Mouse (Mus musculus): ENCODE measurements around the gene Ccdc81. TPM values are rescaled to one million over a fixed set of nuclear protein-coding genes. Genes with fewer than 3 reads are reported as not detected.
A peak's percentile ranks its signal among the peaks of the same experiment; 100 is the strongest.

Ccdc81 gene
- polyA plus RNA-seq, 1 experiment from 2014 or later: 0.39 TPM

DNA sequence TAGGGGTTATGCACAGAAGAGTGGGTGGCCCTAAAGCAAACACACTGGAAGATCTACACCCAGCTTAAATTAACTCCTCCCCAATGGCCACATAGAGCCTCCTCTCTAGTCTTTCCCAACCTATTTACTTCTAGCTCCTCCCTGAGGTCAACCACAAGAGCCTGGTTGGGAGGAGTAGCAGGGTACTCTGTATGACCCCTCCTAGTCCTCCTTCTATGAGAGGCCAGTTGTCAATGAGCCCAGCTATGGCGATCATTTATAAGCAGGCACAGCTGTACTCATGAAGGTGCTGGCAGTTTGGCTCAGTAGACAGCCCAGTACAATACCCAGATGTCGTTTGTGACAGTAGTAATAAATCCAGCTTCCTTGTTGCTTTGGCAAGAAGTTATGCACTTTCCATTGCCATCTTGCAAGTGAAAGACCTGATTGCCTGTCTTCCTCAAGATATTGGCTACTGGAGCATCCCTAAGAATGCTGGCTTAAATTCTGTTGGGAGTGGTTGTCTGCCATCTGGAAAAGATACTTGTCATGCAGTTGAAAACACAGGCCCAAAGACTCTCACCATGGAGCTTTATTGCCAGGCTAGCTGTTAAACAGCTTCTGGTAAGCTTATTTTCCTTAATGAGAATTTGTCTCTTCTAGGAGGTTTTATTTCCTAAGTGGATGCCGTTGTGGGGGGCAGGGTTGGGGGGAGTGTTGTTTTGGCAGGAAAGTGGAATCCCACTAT lies 10.2 kb upstream of the Ccdc81 start:
- H3K4me3 ChIP-seq (replicated peaks; ENCODE audit: low read length): no peak overlapping the region
- ATAC-seq: peak; percentile 67
- 73% methylated on average over 3 of the region's 3 CpGs for WGBS
- no peak overlapping the region for H3K27ac ChIP-seq (ENCODE audit: low read length)
- H3K9ac ChIP-seq (replicated peaks; ENCODE audit: low read depth, low read length): no peak overlapping the region
- H3K4me1 ChIP-seq (replicated peaks; ENCODE audit: control insufficient read depth, insufficient read depth, low read length): no peaks in the 10 kb centered on the region; the same call in 1 of the 2 replicates
- H3K36me3 ChIP-seq (ENCODE audit: control insufficient read depth, insufficient read depth): peaks cover 4% of the 10 kb centered on the region; the same call in 1 of the 2 replicates
- no peaks in the 10 kb centered on the region for H3K9me3 ChIP-seq (ENCODE audit: control insufficient read depth, low read length)
- no peak overlapping the region for H3K4me2 ChIP-seq (ENCODE audit: low read length)
- H3K27me3 ChIP-seq (replicated peaks; ENCODE audit: control insufficient read depth, insufficient read depth, low read length): no peaks in the 10 kb centered on the region

DNA sequence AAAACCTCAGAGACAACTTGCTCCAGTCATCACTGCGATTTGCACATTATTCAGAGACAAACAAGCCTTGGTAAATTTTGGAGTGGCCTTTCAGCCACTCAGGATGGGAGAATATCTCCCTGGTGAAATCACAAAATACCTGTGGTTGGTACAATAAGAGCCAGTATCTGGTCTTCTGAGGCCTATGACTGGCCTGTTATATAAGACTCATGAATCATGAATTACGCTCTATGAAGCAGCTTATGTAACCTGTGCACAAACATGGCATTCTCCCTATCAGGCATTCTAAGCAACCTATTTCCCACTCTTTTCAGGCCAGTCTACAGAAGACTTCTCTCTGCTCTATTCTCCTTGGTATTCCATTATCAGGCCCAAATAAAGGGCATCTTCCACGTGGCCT lies 8.9 kb upstream of the Ccdc81 start:
- Histone ChIP-seq H3K4me2 (ENCODE audit: low read length) (no peak overlapping the region), H3K27me3 (replicated peaks; ENCODE audit: control insufficient read depth, insufficient read depth, low read length) (no peaks in the 10 kb centered on the region), H3K4me1 (replicated peaks; ENCODE audit: control insufficient read depth, insufficient read depth, low read length) (no peaks in the 10 kb centered on the region; the same call in 1 of the 2 replicates), H3K36me3 (ENCODE audit: control insufficient read depth, insufficient read depth) (peaks cover 4% of the 10 kb centered on the region; the same call in 1 of the 2 replicates), H3K9me3 (ENCODE audit: control insufficient read depth, low read length) (no peaks in the 10 kb centered on the region), H3K9ac (replicated peaks; ENCODE audit: low read depth, low read length) (no peak overlapping the region), H3K4me3 (replicated peaks; ENCODE audit: low read length) (no peak overlapping the region), H3K27ac (ENCODE audit: low read length) (no peak overlapping the region)
- WGBS: 93% methylated on average over 3 of the region's 3 CpGs
- ATAC-seq: no peak

DNA sequence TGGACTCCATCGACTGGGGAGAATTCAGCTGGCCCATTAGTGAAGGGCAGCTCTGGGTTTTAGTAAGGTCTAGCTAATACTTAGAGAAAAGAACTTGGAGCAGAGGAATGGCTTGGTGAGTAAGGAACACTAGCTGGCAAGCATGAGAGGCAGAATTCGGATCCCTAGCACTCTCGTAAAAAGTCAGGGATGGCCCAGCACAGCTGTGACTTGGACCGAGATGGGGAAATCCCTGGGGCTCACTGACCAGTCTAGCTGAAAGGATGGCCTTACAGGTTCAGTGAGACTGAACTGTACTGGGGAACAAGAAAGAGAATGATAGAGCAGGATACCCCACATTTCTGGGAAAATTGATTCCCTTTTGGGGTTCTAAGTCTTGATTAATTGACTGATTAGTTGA lies 6.3 kb upstream of the Ccdc81 start:
- no peak overlapping the region for H3K27ac ChIP-seq (ENCODE audit: low read length)
- no peaks in the 10 kb centered on the region for H3K9me3 ChIP-seq (ENCODE audit: control insufficient read depth, low read length)
- no peak overlapping the region for H3K9ac ChIP-seq (replicated peaks; ENCODE audit: low read depth, low read length)
- 85% methylated on average over 4 of the region's 4 CpGs for WGBS
- no peaks in the 10 kb centered on the region for H3K36me3 ChIP-seq (ENCODE audit: control insufficient read depth, insufficient read depth)
- no peaks in the 10 kb centered on the region for H3K27me3 ChIP-seq (replicated peaks; ENCODE audit: control insufficient read depth, insufficient read depth, low read length)
- no peak overlapping the region for H3K4me2 ChIP-seq (ENCODE audit: low read length)
- H3K4me1 ChIP-seq (replicated peaks; ENCODE audit: control insufficient read depth, insufficient read depth, low read length): no peaks in the 10 kb centered on the region; the same call in 1 of the 2 replicates
- H3K4me3 ChIP-seq (replicated peaks; ENCODE audit: low read length): no peak overlapping the region
- no peak for ATAC-seq

DNA sequence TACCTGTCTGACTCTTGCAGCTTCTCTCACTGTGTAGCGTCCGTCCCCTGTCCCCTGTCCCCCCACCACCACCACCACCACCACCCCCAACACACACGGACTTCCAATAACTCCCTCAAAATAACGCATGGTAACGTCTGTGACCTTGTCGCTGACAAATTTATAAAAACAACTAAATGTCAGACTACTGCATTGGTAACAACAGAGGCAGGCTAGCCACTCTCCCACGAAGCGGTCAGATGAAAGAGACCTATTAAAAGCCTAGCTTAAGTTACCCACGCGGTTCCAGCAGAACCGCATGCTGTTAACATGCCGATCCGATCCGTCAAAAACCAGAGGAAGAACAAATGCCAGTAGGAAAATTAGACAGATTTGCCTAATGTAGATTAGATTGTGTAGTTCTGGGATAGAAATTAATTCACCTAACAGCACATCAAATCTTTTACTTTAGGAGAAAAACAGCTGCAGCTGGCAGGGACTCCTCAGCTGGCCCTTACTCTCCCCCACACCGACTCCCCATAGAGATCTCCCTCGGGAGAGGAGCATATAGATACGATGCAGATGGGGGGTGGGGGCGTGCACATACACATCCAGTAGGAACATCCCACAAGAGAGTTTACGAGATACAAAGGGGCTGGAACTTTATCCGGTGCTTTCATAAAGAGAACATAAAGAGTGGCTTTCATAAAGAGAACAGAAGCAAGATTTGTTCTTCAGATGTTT lies 5.6 kb upstream of the Ccdc81 start:
- Histone ChIP-seq H3K9ac (replicated peaks; ENCODE audit: low read depth, low read length) (no peak overlapping the region), H3K27me3 (replicated peaks; ENCODE audit: control insufficient read depth, insufficient read depth, low read length) (no peaks in the 10 kb centered on the region), H3K4me2 (ENCODE audit: low read length) (no peak overlapping the region), H3K4me1 (replicated peaks; ENCODE audit: control insufficient read depth, insufficient read depth, low read length) (no peaks in the 10 kb centered on the region; the same call in 1 of the 2 replicates), H3K27ac (ENCODE audit: low read length) (no peak overlapping the region), H3K36me3 (ENCODE audit: control insufficient read depth, insufficient read depth) (no peaks in the 10 kb centered on the region), H3K9me3 (ENCODE audit: control insufficient read depth, low read length) (no peaks in the 10 kb centered on the region), H3K4me3 (replicated peaks; ENCODE audit: low read length) (no peak overlapping the region)
- 77% methylated on average over 20 of the region's 20 CpGs for WGBS
- ATAC-seq: no peak

DNA sequence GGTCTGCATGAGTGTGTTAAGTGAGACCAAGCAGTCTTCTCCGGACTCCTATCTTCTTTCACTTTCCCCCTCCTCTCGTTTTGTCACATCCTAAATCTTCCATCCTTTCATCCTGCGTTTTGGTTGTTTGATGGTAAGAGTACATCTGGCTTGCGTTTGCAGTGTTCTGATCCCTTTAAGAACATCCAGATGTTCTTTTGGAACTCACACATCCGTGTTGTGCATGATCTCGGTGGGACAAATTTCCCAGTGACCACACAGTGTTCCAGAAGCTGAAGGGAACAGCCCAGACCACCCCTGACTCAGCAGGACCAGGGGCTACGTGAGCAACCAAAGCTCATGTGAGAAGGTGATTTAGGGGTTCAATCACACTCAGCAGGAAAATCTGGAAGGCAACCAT lies 5.0 kb upstream of the Ccdc81 start:
- Histone ChIP-seq H3K36me3 (ENCODE audit: control insufficient read depth, insufficient read depth) (no peaks in the 10 kb centered on the region), H3K4me1 (replicated peaks; ENCODE audit: control insufficient read depth, insufficient read depth, low read length) (peaks cover 6% of the 10 kb centered on the region), H3K27ac (ENCODE audit: low read length) (no peak overlapping the region), H3K4me3 (replicated peaks; ENCODE audit: low read length) (no peak overlapping the region), H3K9me3 (ENCODE audit: control insufficient read depth, low read length) (no peaks in the 10 kb centered on the region), H3K9ac (replicated peaks; ENCODE audit: low read depth, low read length) (no peak overlapping the region), H3K27me3 (replicated peaks; ENCODE audit: control insufficient read depth, insufficient read depth, low read length) (no peaks in the 10 kb centered on the region), H3K4me2 (ENCODE audit: low read length) (no peak overlapping the region)
- no peak for ATAC-seq
- WGBS: 75% methylated on average over 7 of the region's 7 CpGs

DNA sequence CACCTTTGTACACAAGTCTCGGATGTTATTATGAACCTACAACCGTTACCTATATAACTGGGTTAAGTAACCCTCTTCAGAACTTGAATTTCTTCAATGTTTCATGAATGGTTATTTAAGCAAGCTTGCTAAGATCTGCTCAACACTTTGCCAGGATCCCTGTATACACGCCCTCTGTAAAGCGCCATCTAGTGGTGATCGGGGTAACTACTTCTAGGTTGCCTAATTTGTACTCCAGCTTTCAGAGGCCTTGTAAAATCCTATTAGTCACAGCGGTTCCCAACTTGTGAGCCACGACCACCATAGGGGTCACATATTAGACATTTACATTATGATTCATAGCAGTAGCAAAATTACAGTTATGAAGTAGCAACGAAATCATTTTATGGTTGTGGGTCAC lies 4.5 kb upstream of the Ccdc81 start:
- ATAC-seq: peak; percentile 51

DNA sequence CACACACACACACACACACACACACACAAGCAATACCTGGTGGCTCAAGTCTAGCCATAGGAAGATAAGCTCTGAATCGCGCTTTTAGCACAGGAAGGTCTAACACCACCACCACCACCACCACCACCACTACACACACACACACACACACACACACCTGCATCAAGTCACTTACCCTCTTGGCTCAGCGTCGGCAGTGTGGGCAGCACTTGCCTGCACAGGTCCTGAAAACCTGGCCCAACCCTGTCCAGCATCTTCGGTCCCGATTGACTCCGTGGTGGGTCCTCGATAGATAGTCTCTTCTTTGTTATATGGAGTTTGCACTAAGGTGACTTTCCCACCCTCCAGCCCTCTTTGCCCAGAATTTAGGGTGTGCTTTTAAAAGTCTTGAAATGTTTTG lies 422 bp downstream of the Ccdc81 start:
- WGBS: 81% methylated on average over 8 of the region's 8 CpGs
- Histone ChIP-seq H3K4me3 (replicated peaks; ENCODE audit: low read length) (no peak overlapping the region), H3K27ac (ENCODE audit: low read length) (no peak overlapping the region), H3K4me1 (replicated peaks; ENCODE audit: control insufficient read depth, insufficient read depth, low read length) (peaks cover 8% of the 10 kb centered on the region), H3K4me2 (ENCODE audit: low read length) (no peak overlapping the region; the same call in 1 of the 2 replicates), H3K9me3 (ENCODE audit: control insufficient read depth, low read length) (no peaks in the 10 kb centered on the region), H3K36me3 (ENCODE audit: control insufficient read depth, insufficient read depth) (no peaks in the 10 kb centered on the region), H3K9ac (replicated peaks; ENCODE audit: low read depth, low read length) (no peak overlapping the region), H3K27me3 (replicated peaks; ENCODE audit: control insufficient read depth, insufficient read depth, low read length) (no peaks in the 10 kb centered on the region)
- no peak for ATAC-seq

More for the DNA sequence above, 4.5 kb upstream of the Ccdc81 start:
- Histone ChIP-seq H3K9me3 (ENCODE audit: control insufficient read depth, low read length) (no peaks in the 10 kb centered on the region), H3K9ac (replicated peaks; ENCODE audit: low read depth, low read length) (no peak overlapping the region), H3K4me2 (ENCODE audit: low read length) (no peak overlapping the region), H3K4me3 (replicated peaks; ENCODE audit: low read length) (no peak overlapping the region), H3K4me1 (replicated peaks; ENCODE audit: control insufficient read depth, insufficient read depth, low read length) (peaks cover 8% of the 10 kb centered on the region), H3K27me3 (replicated peaks; ENCODE audit: control insufficient read depth, insufficient read depth, low read length) (no peaks in the 10 kb centered on the region), H3K36me3 (ENCODE audit: control insufficient read depth, insufficient read depth) (no peaks in the 10 kb centered on the region), H3K27ac (ENCODE audit: low read length) (no peak overlapping the region)
- 18% methylated on average over 8 of the region's 8 CpGs for WGBS

DNA sequence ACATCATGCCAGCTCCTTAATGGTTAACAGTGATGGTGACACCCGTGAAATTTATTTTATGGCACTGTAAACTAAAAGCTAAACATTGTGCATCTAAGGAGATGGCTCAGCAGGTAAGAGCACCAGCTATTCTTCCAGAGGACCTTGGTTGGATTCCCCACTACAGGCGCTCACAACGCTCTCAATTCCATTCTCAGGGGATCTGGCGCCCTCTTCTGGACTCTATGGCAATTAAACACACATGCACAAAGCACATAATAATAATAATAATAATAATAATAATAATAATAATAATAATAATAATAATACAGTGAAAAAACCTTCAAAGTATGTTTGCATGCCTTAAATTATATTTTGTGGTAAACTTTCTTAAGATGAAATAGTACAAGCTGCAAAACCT lies 11.6 kb downstream of the Ccdc81 start:
- Histone ChIP-seq H3K9ac (replicated peaks; ENCODE audit: low read depth, low read length) (no peak overlapping the region), H3K27ac (ENCODE audit: low read length) (no peak overlapping the region), H3K27me3 (replicated peaks; ENCODE audit: control insufficient read depth, insufficient read depth, low read length) (no peaks in the 10 kb centered on the region), H3K36me3 (ENCODE audit: control insufficient read depth, insufficient read depth) (no peaks in the 10 kb centered on the region), H3K4me1 (replicated peaks; ENCODE audit: control insufficient read depth, insufficient read depth, low read length) (no peaks in the 10 kb centered on the region), H3K4me3 (replicated peaks; ENCODE audit: low read length) (no peak overlapping the region), H3K4me2 (ENCODE audit: low read length) (no peak overlapping the region), H3K9me3 (ENCODE audit: control insufficient read depth, low read length) (no peaks in the 10 kb centered on the region)
- no peak for ATAC-seq
- 27% methylated on average over 4 of the region's 4 CpGs for WGBS

DNA sequence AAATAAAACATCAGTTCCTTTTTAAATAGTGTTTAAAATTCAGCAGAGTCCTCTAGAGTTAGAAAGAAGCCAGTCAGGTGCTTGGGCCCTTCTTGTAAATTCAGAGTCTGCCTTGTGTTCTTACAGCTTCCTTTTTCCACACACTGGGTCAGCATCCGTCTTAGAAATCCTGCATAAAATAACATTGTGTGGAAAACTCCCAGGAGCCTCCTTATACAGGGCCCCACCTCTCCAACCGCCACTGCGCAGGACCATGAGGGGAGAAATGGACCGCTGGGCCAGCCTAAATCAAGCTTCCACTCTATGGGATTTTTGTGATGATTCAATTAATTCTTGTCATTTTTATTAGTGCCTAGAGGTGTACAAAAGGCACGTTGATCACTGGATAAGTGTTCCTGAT lies 12.0 kb downstream of the Ccdc81 start:
- no peaks in the 10 kb centered on the region for H3K4me1 ChIP-seq (replicated peaks; ENCODE audit: control insufficient read depth, insufficient read depth, low read length)
- no peak overlapping the region for H3K4me2 ChIP-seq (ENCODE audit: low read length)
- ATAC-seq: no peak

More for the DNA sequence above, 12.0 kb downstream of the Ccdc81 start:
- H3K9ac ChIP-seq (replicated peaks; ENCODE audit: low read depth, low read length): no peak overlapping the region
- no peaks in the 10 kb centered on the region for H3K9me3 ChIP-seq (ENCODE audit: control insufficient read depth, low read length)
- H3K27ac ChIP-seq (ENCODE audit: low read length): no peak overlapping the region
- no peak overlapping the region for H3K4me3 ChIP-seq (replicated peaks; ENCODE audit: low read length)
- H3K36me3 ChIP-seq (ENCODE audit: control insufficient read depth, insufficient read depth): no peaks in the 10 kb centered on the region
- WGBS: 78% methylated on average over 5 of the region's 5 CpGs
- H3K27me3 ChIP-seq (replicated peaks; ENCODE audit: control insufficient read depth, insufficient read depth, low read length): no peaks in the 10 kb centered on the region
